Mouse (Mus musculus) spleen, adult 2 months (tissue): ENCODE results near the gene Camta1. TPM values are rescaled to one million over a fixed set of nuclear protein-coding genes. Genes with fewer than 3 reads are reported as not detected.

Experiments
- DNase-seq, 2 experiments: peaks; one replicate each; pipeline versions ENCODE4 v3.0.0 to v3.0.0-alpha.2; 2012 to 2021; ENCODE audit warnings: low spot score in 2 of 2, low read depth in 1 of 2
- H3K27ac ChIP-seq: fragments of 200-500 bp; 2 replicates; pipeline ENCODE4 v1.5.1; 2012; ENCODE audit warnings: low read length, inconsistent platforms; ENCODE audit not compliant: insufficient read depth
- H3K27me3 ChIP-seq: fragments of 200-500 bp; 2 replicates; pipeline ENCODE4 v1.6.1; 2012; ENCODE audit warnings: mild to moderate bottlenecking, moderate library complexity, low read length, inconsistent platforms; ENCODE audit not compliant: control insufficient read depth, insufficient read depth
- H3K36me3 ChIP-seq: fragments of 200-500 bp; 2 replicates; pipeline ENCODE4 v1.6.1; 2012; ENCODE audit warnings: mild to moderate bottlenecking, low read length, inconsistent platforms; ENCODE audit not compliant: control insufficient read depth, insufficient read depth
- H3K4me1 ChIP-seq: fragments of 200-500 bp; 2 replicates; pipeline ENCODE4 v1.6.1; 2011; ENCODE audit warnings: inconsistent platforms; ENCODE audit not compliant: control insufficient read depth, insufficient read depth, insufficient read length
- H3K4me3 ChIP-seq: fragments of 200-500 bp; 2 replicates; pipeline ENCODE4 v1.5.1; 2011; ENCODE audit warnings: mild to moderate bottlenecking, inconsistent platforms; ENCODE audit not compliant: insufficient read depth, insufficient read length; ENCODE audit errors: extremely low read depth
- CTCF ChIP-seq: fragments of 200-500 bp; IDR thresholded peaks from 2 replicates; pipeline ENCODE4 v1.5.1; 2011; ENCODE audit warnings: mild to moderate bottlenecking, inconsistent platforms; ENCODE audit not compliant: insufficient read depth, insufficient read length, insufficient replicate concordance; ENCODE audit errors: extremely low read depth
- POLR2A ChIP-seq: fragments of 200-500 bp; IDR thresholded peaks from 2 replicates; pipeline ENCODE4 v1.6.1; 2011; ENCODE audit warnings: low read depth, low read length, inconsistent platforms
- WGBS: fragments of 180-500 bp; shearing (Covaris S2); methylation state at CpG from one replicate; pipeline ENCODE4 v1.1.7; 2018; 5-methylcytosine and 5-hydroxymethylcytosine counted together
- polyA plus RNA-seq: library from polyadenylated mRNA; depleted of rRNA; stranded (reverse); fragments of >200 nt; gene quantifications from 2 replicates; pipeline ENCODE4 v1.2.3, GENCODE M21; 2012

Camta1 gene
- polyA plus RNA-seq, 1 experiment, result 7.7 TPM

- Histone ChIP-seq H3K36me3 (no peaks in the 10 kb centered on the region), H3K27me3 (no peaks in the 10 kb centered on the region), H3K4me1 (no peaks in the 10 kb centered on the region), H3K27ac (no peak overlapping the region), H3K4me3 (no peak overlapping the region)
- 77% methylated on average over 2 of the region's 2 CpGs for WGBS
- DNase-seq, result no peak
- TF ChIP-seq POLR2A (no peak), CTCF (no peak)
Measured at GRCm38 (mm10) chr4:151081355-151081754, 780.3 kb downstream of the Camta1 start.

- H3K36me3 ChIP-seq, result no peaks in the 10 kb centered on the region
- no peak for TF ChIP-seq CTCF
- TF ChIP-seq POLR2A, result no peak
- H3K27ac ChIP-seq, result no peak overlapping the region
- no peak overlapping the region for H3K4me3 ChIP-seq
- H3K4me1 ChIP-seq, result no peaks in the 10 kb centered on the region
- no peaks in the 10 kb centered on the region for H3K27me3 ChIP-seq
- DNase-seq, result no peak
- 95% methylated on average over 15 of the region's 15 CpGs for WGBS
Measured at GRCm38 (mm10) chr4:151074817-151075216, 786.9 kb downstream of the Camta1 start.

GRCm38 (mm10) chr4:151073108-151073744 lies 788.5 kb downstream of the Camta1 start:
- DNase-seq, result peak in 1 of 2 experiments; percentile 50
- peak; percentile 34; the same call in 1 of the 2 replicates for TF ChIP-seq CTCF
- TF ChIP-seq POLR2A, result no peak
- Histone ChIP-seq H3K4me3 (no peak overlapping the region), H3K27ac (no peak overlapping the region), H3K27me3 (no peaks in the 10 kb centered on the region), H3K4me1 (no peaks in the 10 kb centered on the region), H3K36me3 (no peaks in the 10 kb centered on the region)
- 46% methylated on average over 13 of the region's 13 CpGs for WGBS

GRCm38 (mm10) chr4:151070962-151071361 lies 790.7 kb downstream of the Camta1 start:
- Histone ChIP-seq H3K4me3 (no peak overlapping the region), H3K27me3 (no peaks in the 10 kb centered on the region), H3K36me3 (no peaks in the 10 kb centered on the region), H3K4me1 (no peaks in the 10 kb centered on the region), H3K27ac (no peak overlapping the region)
- no peak for DNase-seq
- TF ChIP-seq CTCF, result no peak
- no peak for TF ChIP-seq POLR2A
- 30% methylated on average over 7 of the region's 7 CpGs for WGBS

- Histone ChIP-seq H3K4me3 (no peak overlapping the region), H3K27ac (no peak overlapping the region), H3K36me3 (no peaks in the 10 kb centered on the region), H3K27me3 (no peaks in the 10 kb centered on the region), H3K4me1 (no peaks in the 10 kb centered on the region)
- 37% methylated on average over 4 of the region's 4 CpGs for WGBS
- DNase-seq, result no peak
- TF ChIP-seq CTCF (no peak), POLR2A (no peak)
Measured at GRCm38 (mm10) chr4:151068751-151069150, 792.9 kb downstream of the Camta1 start.

GRCm38 (mm10) chr4:151059566-151059965 lies 802.1 kb downstream of the Camta1 start:
- Histone ChIP-seq H3K36me3 (no peaks in the 10 kb centered on the region), H3K4me3 (no peak overlapping the region), H3K27ac (no peak overlapping the region), H3K4me1 (no peaks in the 10 kb centered on the region; the same call in 1 of the 2 replicates), H3K27me3 (peaks cover 1% of the 10 kb centered on the region; the same call in 1 of the 2 replicates)
- TF ChIP-seq POLR2A (no peak), CTCF (no peak)
- WGBS, result 97% methylated on average over 4 of the region's 4 CpGs
- no peak for DNase-seq

GRCm38 (mm10) chr4:151058634-151059033 lies 803.0 kb downstream of the Camta1 start:
- no peaks in the 10 kb centered on the region; the same call in 1 of the 2 replicates for H3K4me1 ChIP-seq
- no peak overlapping the region for H3K4me3 ChIP-seq
- DNase-seq, result no peak
- peaks cover 2% of the 10 kb centered on the region; the same call in 1 of the 2 replicates for H3K36me3 ChIP-seq
- H3K27ac ChIP-seq, result no peak overlapping the region
- H3K27me3 ChIP-seq, result peaks cover 1% of the 10 kb centered on the region; the same call in 1 of the 2 replicates
- TF ChIP-seq CTCF, result no peak
- no peak for TF ChIP-seq POLR2A
- 89% methylated on average over 4 of the region's 4 CpGs for whole genome bisulfite sequencing
